Mouse (Mus musculus) neural tube, embryonic 11.5 days (tissue): ENCODE measurements around the gene Celf2. TPM values are rescaled to one million over a fixed set of nuclear protein-coding genes. Genes with fewer than 3 reads are reported as not detected.

ENCODE experiments used
- ATAC-seq: fragments of 200-750 bp; cut with Nextera tagmentation; 2 replicates; pipeline ENCODE4 v1.8.0; 2017; ENCODE audit warnings: moderate number of reproducible peaks, mild to moderate bottlenecking, moderate TSS enrichment, moderate library complexity; ENCODE audit not compliant: insufficient read depth, low FRiP score, low TSS enrichment
- DNase-seq: peaks from one replicate; pipeline ENCODE4 v3.0.0-alpha.2; 2015; ENCODE audit warnings: low spot score
- H3K27ac ChIP-seq: fragments of 300-500 bp; sonication (generic); 2 replicates; pipeline ENCODE4 v1.5.1; 2014; ENCODE audit warnings: low read depth, mild to moderate bottlenecking, low read length
- H3K27me3 ChIP-seq: fragments of 300-500 bp; sonication (generic); 2 replicates; pipeline ENCODE4 v1.6.1; 2014; ENCODE audit warnings: mild to moderate bottlenecking, low read length, mixed read lengths; ENCODE audit not compliant: control insufficient read depth, insufficient read depth
- H3K36me3 ChIP-seq: fragments of 300-500 bp; sonication (generic); 2 replicates; pipeline ENCODE4 v1.6.1; 2014; ENCODE audit warnings: mild to moderate bottlenecking, low read length, moderate library complexity, mixed read lengths; ENCODE audit not compliant: control insufficient read depth, insufficient read depth
- H3K4me1 ChIP-seq: fragments of 300-500 bp; sonication (generic); 2 replicates; pipeline ENCODE4 v1.6.1; 2014; ENCODE audit warnings: low read length, mixed read lengths; ENCODE audit not compliant: control insufficient read depth, insufficient read depth
- H3K4me2 ChIP-seq: fragments of 300-500 bp; sonication (generic); 2 replicates; pipeline ENCODE4 v1.6.1; 2014; ENCODE audit warnings: low read depth, mild to moderate bottlenecking, moderate library complexity
- H3K4me3 ChIP-seq: fragments of 300-500 bp; sonication (generic); 2 replicates; pipeline ENCODE4 v1.5.1; 2014; ENCODE audit warnings: low read depth, low read length
- H3K9ac ChIP-seq: fragments of 300-500 bp; sonication (generic); 2 replicates; pipeline ENCODE4 v1.6.1; 2014; ENCODE audit warnings: mild to moderate bottlenecking, low read length
- H3K9me3 ChIP-seq: fragments of 300-500 bp; sonication (generic); 2 replicates; pipeline ENCODE4 v1.6.1; 2016; ENCODE audit warnings: low read length; ENCODE audit not compliant: control insufficient read depth
- WGBS: fragments of 180-500 bp; shearing (Covaris S2); extraction: QIAGEN DNeasy Blood & Tissue Kit; methylation state at CpG from one replicate; pipeline ENCODE4 v1.1.7; 2014; 5-methylcytosine and 5-hydroxymethylcytosine counted together
- polyA plus RNA-seq: library from polyadenylated mRNA; unstranded; fragments of >200 nt; fragmentation: Nextera tagmentation; extraction: Ambion mirVana; gene quantifications from 2 replicates; pipeline ENCODE4 v1.2.1, GENCODE M21; 2014

Gene Celf2
- polyA plus RNA-seq, 1 experiment from 2014 or later = 70.3 TPM

DNA sequence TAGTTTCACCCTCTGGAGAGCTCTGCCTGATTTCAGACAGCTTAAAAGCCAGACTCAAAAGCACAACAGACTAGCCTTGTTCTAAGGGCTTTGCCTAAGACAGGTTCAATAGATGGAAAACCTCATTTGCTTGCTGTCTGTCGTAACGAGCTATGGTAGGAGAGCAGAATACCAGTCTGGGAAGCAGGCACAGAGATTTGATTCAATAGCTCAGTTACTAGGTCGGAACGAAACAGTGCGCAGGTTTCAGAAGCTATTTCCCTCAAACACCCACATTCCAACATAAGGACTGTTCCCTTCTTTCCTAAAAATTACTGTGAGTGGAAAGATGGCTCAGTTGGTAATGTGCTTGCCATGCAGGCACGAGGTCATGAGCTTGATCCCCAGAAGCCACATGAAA lies 441.1 kb downstream of the Celf2 start:
- H3K4me3 ChIP-seq = no peak overlapping the region

DNA sequence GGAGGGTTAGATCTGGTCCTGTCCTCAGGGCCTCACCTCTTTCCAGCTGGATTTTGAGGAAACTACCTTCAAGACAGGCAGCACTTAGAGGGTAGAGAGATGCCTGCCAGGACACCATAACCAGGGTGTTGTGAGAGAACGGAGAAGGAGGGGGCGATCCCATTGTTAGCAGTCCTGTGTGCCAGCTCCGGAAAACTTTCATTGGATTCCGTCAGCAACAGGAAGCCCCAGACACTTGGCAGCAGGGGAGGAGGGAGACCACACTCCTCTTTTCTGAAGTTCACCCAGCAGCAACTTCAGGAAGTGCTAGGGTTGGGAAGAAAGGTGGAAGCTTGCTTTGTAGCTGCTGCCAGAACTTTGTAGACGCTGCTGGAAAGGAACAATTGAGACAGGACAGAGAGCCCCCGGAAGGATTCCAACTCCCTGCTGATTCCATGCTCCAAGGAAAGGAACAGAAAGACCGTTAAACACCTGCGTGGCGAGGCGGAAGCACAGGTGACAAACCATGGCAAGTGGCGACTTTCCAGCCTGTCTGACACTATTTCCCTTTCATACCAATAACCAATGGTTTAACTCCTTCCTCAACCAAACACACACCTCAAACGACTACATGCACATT lies 445.7 kb downstream of the Celf2 start:
- Histone ChIP-seq H3K9ac (no peak overlapping the region; the same call in 1 of the 2 replicates), H3K4me1 (peaks cover 7% of the 10 kb centered on the region), H3K36me3 (no peaks in the 10 kb centered on the region), H3K4me2 (peak overlapping the region; percentile 10; the same call in 1 of the 2 replicates), H3K4me3 (no peak overlapping the region), H3K27me3 (no peaks in the 10 kb centered on the region), H3K27ac (no peak overlapping the region), H3K9me3 (no peaks in the 10 kb centered on the region)
- WGBS = 34% methylated on average over 12 of the region's 12 CpGs
- no peak for ATAC-seq
- peak; percentile 17 for DNase-seq

More for the DNA sequence above, 441.1 kb downstream of the Celf2 start:
- H3K9me3 ChIP-seq = no peaks in the 10 kb centered on the region
- no peak overlapping the region for H3K27ac ChIP-seq
- no peaks in the 10 kb centered on the region for H3K27me3 ChIP-seq
- WGBS = 87% methylated on average over 6 of the region's 6 CpGs
- DNase-seq (no peak), ATAC-seq (no peak)
- no peaks in the 10 kb centered on the region for H3K36me3 ChIP-seq
- peaks cover 7% of the 10 kb centered on the region for H3K4me1 ChIP-seq
- H3K4me2 ChIP-seq = no peak overlapping the region
- no peak overlapping the region for H3K9ac ChIP-seq

DNA sequence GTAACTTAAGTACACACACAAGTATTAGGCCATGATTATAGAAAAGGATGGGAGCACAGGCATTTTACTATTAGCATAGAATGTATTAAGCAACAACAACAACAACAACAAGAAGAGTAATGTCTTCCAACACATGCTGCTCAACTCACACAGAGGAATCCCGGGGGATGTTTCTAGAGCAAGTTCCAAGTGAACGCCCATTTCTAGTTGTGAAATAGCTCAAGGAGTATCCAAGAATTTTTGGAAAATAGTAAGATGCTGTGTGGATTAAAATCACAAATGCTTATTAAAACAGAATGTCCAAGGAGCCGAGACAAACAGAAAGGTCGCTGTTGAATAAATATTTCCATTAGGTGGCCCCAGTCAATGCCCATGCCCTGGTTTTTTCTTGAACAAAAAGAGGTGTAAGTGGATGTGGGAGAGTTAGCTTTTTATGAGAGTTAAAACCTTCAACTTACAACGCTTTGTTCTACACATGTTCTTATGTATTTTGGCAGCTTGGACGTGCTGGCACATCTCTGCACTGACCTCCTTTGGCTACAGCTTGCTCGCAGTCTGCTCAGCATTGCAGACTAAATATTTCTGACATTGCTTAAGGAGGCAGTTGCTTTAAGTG lies 448.8 kb downstream of the Celf2 start:
- DNase-seq = no peak
- Histone ChIP-seq H3K36me3 (no peaks in the 10 kb centered on the region), H3K9ac (no peak overlapping the region), H3K4me1 (peaks cover 7% of the 10 kb centered on the region), H3K9me3 (no peaks in the 10 kb centered on the region), H3K27me3 (no peaks in the 10 kb centered on the region), H3K4me3 (no peak overlapping the region), H3K4me2 (no peak overlapping the region), H3K27ac (no peak overlapping the region)
- WGBS = 89% methylated on average over 7 of the region's 7 CpGs
- ATAC-seq = no peak

DNA sequence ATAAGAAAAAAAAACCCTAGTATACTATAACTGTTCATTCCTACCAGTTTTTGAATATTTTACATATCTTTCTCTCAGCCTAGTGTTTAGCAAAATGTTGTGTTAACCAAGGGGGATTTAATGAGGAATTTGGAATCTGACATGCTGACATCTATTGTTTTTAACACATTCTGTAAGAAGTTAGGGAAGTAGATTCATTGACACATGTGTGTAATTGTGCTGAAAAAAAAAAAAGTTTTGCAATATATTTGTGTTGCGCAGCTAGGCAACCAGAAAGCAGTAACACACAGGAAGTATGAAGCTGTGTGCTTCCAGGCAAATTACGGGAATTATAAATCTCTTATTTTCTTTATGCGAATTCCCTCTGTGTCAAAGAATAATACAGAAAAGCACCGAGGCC lies 453.0 kb downstream of the Celf2 start:
- Histone ChIP-seq H3K4me1 (no peaks in the 10 kb centered on the region), H3K27me3 (no peaks in the 10 kb centered on the region), H3K4me2 (no peak overlapping the region), H3K9ac (no peak overlapping the region), H3K4me3 (no peak overlapping the region), H3K27ac (no peak overlapping the region), H3K36me3 (no peaks in the 10 kb centered on the region), H3K9me3 (no peaks in the 10 kb centered on the region)
- DNase-seq = no peak
- 75% methylated on average over 4 of the region's 4 CpGs for WGBS
- ATAC-seq = no peak

DNA sequence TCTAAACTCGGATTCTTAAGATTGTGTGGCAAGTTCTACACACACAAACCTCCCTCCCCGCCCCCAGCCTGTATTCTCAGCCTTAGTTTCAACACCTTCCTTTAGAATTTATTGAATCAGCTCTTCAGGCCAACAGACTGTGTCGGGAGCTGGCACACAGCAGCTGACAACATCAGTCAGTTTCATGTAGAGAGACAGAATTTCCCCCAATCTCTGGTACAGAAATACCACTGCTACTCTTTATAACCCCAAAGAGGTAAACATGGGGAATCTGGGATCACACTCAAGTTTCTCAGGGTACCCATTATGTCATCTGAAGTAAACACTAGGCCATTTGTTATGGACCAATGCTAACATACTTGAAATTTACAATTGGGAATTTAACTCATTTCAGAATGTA lies 453.4 kb downstream of the Celf2 start:
- no peak overlapping the region for H3K27ac ChIP-seq
- ATAC-seq (no peak), DNase-seq (no peak)
- no peaks in the 10 kb centered on the region for H3K4me1 ChIP-seq
- no peaks in the 10 kb centered on the region for H3K9me3 ChIP-seq
- no peaks in the 10 kb centered on the region for H3K27me3 ChIP-seq
- no peak overlapping the region for H3K4me3 ChIP-seq
- H3K4me2 ChIP-seq = no peak overlapping the region
- no peaks in the 10 kb centered on the region for H3K36me3 ChIP-seq
- 65% methylated on average over 3 of the region's 3 CpGs for WGBS
- H3K9ac ChIP-seq = no peak overlapping the region

DNA sequence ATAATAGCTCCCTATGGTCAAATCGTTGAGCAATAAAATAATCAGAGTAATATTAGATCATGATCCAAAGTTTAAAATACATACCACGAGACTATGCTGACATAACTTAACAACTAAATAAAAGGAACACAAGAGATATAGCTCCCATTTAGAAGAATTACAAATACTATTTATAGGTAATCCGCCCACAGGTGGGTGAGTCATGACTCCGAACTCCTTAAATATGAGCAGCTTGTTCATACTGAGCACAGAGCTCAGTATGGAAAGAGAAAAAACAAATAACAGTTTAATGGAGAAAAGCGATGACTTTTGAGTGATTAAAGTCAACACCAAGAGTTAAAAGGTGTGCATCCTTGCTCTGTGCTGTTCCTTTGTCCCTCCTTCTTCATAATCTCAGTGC lies 458.3 kb downstream of the Celf2 start:
- DNase-seq (no peak), ATAC-seq (no peak)
- Histone ChIP-seq H3K4me2 (no peak overlapping the region), H3K27me3 (no peaks in the 10 kb centered on the region), H3K4me1 (no peaks in the 10 kb centered on the region), H3K4me3 (no peak overlapping the region), H3K27ac (no peak overlapping the region), H3K36me3 (no peaks in the 10 kb centered on the region), H3K9ac (no peak overlapping the region), H3K9me3 (no peaks in the 10 kb centered on the region)
- 94% methylated on average over 5 of the region's 5 CpGs for WGBS

DNA sequence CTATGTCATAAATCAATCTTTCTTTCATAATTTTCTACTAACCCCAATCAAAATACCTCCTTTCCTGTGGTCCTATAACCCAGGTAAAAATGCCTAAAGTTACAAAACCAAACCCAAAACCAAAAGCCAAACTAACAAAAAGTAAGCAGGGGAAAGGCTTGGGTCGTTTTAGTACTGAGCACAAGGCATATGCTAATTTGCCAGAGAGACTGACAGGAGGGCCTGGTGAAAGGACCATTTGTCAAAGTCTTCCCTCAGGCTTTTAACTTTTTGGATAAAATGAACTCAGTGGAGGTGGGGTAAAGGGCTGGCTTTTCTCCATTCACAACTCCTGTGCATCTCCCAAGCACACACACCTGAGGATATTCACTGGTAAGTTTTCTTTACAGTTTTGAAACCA lies 463.2 kb downstream of the Celf2 start:
- Histone ChIP-seq H3K4me3 (no peak overlapping the region), H3K9ac (no peak overlapping the region), H3K36me3 (no peaks in the 10 kb centered on the region), H3K27me3 (no peaks in the 10 kb centered on the region), H3K4me2 (no peak overlapping the region), H3K27ac (no peak overlapping the region), H3K4me1 (no peaks in the 10 kb centered on the region), H3K9me3 (no peaks in the 10 kb centered on the region)
- DNase-seq (no peak), ATAC-seq (no peak)
- 15% methylated on average over 1 of the region's 1 CpGs for WGBS

DNA sequence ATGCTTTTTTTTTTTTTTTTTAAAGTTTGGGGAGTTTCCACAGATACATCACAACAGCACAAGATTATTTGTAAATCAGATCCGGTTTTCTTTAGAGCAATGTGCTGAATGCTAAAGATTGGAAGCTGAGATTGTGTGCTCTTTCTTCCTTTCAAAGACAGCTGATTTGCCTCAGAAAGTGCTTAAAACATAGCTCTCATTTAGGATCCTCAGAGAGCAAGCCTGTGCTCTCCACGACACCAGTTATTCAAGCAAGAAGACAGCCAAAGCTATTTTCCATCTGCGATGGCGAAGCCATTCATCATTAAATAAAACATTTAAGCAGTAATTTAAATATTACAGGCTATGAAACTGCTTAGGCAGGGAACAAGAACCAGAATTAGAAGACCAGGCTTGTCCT lies 463.8 kb downstream of the Celf2 start:
- H3K4me3 ChIP-seq = no peak overlapping the region
- 79% methylated on average over 4 of the region's 4 CpGs for WGBS
- no peak overlapping the region for H3K4me2 ChIP-seq
- no peak for DNase-seq
- H3K27ac ChIP-seq = no peak overlapping the region
- no peaks in the 10 kb centered on the region for H3K9me3 ChIP-seq
- ATAC-seq = no peak
- H3K9ac ChIP-seq = no peak overlapping the region
- no peaks in the 10 kb centered on the region for H3K36me3 ChIP-seq
- H3K27me3 ChIP-seq = no peaks in the 10 kb centered on the region
- H3K4me1 ChIP-seq = no peaks in the 10 kb centered on the region

DNA sequence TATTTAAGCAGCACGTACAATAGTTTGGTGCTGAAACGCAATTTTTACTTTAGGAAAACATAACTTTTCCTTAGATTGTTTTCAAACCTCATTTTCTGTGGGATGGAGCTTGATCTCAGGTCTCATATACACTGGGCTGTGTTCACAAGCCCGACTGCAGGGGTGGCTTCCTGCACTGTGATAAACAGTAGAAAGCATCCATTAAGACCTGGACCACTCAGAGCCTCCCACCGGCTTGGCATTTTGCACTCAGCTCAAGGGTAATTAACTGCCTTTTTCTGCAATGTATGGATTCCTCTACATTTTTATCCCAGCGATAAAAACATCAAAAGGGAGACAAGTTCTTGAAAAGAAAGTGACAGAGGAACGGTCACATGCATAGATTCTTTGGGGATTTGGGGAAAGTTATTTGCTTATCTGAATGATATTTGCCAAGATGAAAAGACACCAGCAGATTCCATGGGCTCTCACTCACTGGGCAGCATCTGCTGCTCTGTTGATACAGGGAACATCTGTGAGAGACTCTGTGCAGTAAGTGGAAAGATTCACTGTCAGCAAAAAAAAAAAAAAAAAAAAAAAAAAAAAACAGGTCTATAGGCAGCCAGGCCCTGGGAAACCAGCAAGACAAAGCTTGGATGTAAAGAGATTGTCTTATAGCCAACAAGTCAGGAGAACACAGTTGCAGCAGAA lies 465.4 kb downstream of the Celf2 start:
- Histone ChIP-seq H3K4me2 (no peak overlapping the region), H3K4me3 (no peak overlapping the region), H3K9me3 (no peaks in the 10 kb centered on the region), H3K9ac (no peak overlapping the region), H3K4me1 (no peaks in the 10 kb centered on the region), H3K27ac (no peak overlapping the region), H3K27me3 (no peaks in the 10 kb centered on the region), H3K36me3 (no peaks in the 10 kb centered on the region)
- 70% methylated on average over 6 of the region's 6 CpGs for WGBS
- ATAC-seq (no peak), DNase-seq (no peak)
